Mouse (Mus musculus): ENCODE measurements at regions not wholly inside any gene's neighbourhood (a gene's known extent, or its start where the extent isn't known, plus 50 kb on each side); places are given as distances from the start of the nearest gene placed in this dataset.
A peak's percentile ranks its signal among the peaks of the same experiment; 100 is the strongest.

GRCm38 (mm10) chr13:83730713-83731480 lies 227.1 kb downstream of the Mef2c start:
- peak; percentile 71 for DNase-seq

DNA sequence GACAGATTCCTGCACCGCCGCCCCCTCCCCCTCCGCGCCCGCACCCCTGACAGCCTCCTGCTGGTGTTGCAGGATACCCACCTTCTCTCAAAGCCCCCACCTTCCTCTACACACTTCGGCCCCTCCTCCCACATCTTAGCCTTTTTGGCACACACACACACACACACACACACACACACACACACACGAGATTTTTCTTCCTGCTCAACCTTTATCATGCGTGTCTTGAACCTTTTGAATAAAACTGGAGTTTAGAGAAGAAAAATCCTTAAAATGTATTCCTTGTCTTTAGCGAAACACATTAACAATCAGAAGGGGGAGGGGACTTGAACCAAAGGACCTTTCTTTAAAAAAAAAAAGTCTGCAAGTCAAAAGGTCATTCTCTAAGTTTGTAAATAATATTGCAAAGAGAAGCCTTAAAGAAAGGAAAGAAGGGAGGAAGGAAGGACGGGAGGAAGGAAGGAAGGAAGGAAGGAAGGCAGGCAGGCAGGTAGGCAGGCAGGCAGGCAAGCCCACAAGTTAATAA lies 227.7 kb downstream of the Mef2c start:
- DNase-seq, result peak; percentile 39

DNA sequence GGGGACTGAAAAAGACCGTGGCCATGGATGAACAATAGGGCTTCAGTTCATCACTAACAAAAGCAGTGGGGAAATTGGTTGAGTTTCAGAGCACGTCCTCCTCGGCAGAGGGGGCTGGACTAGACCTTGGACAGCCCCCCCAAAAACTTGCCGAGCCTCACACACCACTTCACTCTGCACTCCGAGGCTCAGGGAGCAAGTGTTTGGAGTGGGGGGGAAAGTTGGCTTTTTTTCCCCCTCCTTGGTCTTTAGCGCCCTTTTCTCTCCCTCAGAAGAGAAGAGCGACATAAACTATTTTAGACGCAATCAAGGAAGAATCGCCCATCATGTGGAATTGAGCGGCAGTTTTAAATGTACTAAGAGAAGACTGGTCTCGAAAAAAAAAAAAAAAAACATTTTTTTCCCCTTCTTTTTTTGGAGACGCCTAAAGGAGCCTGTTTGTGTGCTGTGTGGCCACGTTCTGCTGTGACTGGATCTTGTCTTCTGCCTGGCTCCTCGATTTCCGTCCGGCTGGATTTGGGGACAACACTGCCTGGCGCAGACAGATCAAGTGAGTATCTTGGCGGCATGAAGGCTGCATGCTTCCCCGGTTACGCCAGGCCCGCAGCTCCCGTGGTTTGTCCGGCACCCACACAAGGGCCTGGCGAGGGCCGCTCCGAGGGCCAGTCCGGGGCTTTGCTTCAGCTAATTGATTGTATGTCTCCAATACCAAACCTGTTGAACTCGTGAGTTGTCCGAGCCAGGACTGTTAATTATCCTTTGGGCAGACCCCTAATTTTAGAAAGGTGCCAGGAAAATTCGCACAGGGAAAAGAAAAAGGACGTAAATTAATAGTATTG lies 228.7 kb downstream of the Mef2c start:
- DNase-seq, result peak; percentile 45

DNA sequence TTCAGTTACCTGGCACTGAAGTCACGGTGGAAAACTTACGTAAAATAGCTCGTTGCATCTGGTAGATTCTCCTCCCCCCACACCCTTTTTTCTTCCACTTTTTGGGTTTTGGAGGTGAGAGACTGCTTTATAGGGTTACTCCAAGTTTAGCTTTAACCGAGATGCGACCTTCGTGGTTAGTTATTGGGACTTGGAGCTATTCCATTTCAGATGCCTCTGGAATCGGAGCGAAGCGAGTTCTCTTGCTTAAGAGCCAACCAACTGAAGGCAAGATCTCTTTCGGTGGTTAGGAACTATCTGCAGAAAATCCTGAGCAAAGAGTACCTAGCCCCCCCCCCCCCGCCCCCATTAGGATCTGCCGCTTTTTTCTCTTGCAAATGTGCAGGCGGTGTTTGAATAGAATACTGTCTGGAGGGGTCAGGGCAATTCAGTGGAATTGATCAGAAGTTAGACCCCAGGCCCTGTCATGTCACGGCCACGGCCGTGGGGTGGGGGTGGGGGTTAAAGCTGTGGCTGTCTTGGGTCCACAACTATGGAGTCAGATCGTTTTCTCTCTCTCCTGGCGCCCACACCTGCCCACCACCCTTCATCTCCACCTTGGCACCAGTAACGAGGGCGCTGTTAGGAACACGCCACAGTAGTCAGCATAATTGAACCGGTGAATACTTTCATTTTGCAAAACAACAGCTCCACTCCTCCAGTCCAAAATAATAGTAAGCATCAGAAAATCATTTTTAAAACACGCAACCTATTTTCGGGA lies 229.6 kb downstream of the Mef2c start:
- no peak for DNase-seq

DNA sequence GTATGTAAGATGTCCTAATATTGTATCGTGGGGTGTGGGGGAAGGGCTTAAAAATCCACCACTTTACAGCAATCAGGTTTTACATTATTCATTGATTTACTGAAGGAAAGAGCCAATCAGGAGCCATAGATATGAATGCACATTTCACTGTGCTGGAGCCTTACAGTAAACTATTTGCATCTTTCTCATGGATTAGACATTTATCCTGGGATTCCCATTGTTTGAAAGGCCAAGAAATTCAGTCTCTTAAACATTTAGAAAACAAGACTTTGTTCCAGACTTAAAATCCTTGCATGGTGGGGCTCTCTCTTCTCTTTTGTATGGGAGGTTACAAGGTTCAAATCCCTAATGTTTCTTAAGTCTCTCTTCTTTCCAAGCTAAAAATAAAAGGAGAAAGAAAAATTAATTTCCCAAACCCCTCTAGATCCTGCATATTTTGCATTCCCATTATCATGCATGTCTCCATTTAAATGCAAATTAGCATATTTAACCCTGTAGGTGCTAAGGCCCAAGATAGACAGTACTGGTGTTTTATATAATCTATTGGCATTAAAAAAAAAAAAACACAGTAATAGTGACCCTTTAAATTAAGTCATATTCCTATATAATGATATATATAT lies 230.3 kb downstream of the Mef2c start:
- DNase-seq, result no peak

DNA sequence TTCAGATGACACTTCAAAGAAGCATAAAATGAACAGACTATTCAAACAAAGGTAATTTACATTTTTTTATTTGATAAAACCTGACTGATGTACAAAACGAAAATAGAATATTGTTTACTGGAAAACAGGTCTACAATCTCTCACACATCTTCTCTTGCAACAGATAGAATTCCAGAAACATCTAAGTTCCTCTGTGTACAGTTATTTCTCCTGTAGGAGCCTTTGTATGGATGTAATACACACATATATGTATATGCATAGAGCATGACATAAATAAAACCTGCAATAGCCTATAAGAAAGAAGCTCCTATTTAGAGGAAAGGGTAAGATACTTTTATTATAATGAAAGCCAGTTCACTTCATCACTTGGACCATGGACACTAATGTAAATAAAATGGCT lies 230.8 kb downstream of the Mef2c start:
- no peak for DNase-seq

- no peak for DNase-seq
These were observed 231.3 kb downstream of the Mef2c start for GRCm38 (mm10) chr13:83735101-83735500.

- no peak for DNase-seq
These were observed 232.0 kb downstream of the Mef2c start for GRCm38 (mm10) chr13:83735631-83736475.

- DNase-seq, result no peak
These were observed 233.4 kb downstream of the Mef2c start for GRCm38 (mm10) chr13:83737031-83737825.

DNA sequence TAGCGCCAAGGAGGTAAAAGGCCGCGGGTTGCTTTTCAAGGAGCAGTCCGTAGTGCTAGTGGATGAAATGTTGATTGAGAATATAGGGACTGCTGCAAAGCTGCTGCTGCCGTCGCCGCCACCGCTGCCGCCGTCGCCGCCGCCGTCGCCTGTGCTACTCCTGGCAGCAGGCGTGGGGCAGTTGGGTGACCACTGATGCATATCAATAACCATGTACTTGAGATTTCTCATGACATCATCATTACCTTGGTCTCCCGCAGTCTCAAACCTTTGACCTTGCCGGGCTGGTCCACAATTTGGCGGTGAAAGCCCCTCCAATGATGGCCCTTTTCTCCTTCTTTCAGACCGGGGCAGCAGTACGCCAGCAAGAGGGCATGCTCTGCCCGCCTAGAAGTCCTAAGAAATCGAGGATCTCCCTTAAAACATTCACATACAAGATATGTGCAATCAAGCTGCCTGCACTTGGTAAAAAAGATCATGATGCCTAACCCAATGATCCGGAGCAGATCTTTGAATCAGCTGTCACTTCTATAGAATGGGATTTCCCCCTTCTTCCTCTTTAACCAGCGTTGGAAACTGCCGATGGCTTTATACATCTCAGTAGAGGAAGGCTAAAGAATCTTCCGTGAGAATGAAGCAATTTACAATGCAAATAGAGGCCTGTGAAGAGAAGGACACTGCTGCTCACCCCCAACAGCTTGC lies 234.1 kb downstream of the Mef2c start:
- DNase-seq, result peak; percentile 20

GRCm38 (mm10) chr13:83738528-83738981 lies 234.7 kb downstream of the Mef2c start:
- DNase-seq, result no peak

DNA sequence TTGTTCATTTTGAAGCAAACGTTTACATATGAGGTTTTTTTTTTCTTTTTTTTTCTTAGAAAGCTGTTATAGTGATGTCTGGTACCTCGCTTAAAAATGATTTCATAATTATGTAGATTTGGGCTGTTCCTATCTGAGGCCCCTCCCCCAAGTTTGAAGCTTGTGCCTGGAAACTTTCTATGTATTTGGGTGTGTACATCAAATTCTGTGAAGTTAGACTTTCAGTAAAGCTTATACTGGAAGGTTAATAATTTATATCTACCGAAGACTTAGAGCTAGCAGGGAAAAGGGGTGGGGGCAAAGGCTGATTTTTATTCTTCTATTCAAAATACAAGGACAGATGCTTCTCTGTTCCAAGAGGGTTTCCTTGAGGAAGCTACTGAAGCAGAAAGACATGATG lies 235.3 kb downstream of the Mef2c start:
- no peak for DNase-seq

GRCm38 (mm10) chr13:83739541-83740061 lies 235.8 kb downstream of the Mef2c start:
- DNase-seq, result no peak

DNA sequence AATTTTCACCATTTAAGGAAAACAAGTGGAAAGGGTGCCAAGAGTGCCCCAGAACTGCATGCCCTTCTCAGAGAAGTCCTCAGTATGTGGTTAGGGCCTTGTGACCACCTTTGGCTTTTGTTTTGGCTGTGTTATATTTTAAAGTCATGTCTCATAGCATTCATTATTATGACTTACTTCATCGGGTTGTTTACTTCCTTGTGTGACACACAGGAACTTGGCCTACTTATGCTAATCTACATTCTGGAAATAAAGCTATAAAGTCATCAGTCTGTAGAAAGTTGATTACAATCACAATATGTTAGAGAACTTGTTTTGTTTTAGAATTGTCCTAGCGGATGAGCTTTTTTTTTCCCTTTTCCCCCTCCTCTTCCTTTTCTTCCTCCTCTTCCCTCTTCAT lies 236.3 kb downstream of the Mef2c start:
- DNase-seq, result no peak

- DNase-seq, result no peak
These were observed 236.9 kb downstream of the Mef2c start for GRCm38 (mm10) chr13:83740771-83741170.

GRCm38 (mm10) chr13:83741591-83742021 lies 237.8 kb downstream of the Mef2c start:
- DNase-seq, result no peak

- DNase-seq, result no peak
These were observed 238.3 kb downstream of the Mef2c start for GRCm38 (mm10) chr13:83742102-83742501.

GRCm38 (mm10) chr13:83742546-83742945 lies 238.7 kb downstream of the Mef2c start:
- DNase-seq, result no peak

- DNase-seq, result no peak
These were observed 239.5 kb downstream of the Mef2c start for GRCm38 (mm10) chr13:83743381-83743780.
